Mouse (Mus musculus) ES-CJ7 (cell line): ENCODE data around the gene Myo1f.

Experiments
- DNase-seq: peaks from one replicate; pipeline ENCODE4 v3.0.0; 2011; ENCODE audit warnings: low read depth, low spot score

The Myo1f gene

GRCm38 (mm10) chr17:33649781-33650475 is 94.4 kb downstream of the Myo1f start:
- no peak for DNase-seq
